Mouse (Mus musculus): ENCODE measurements around the gene Vwa8. TPM values are rescaled to one million over a fixed set of nuclear protein-coding genes. Genes with fewer than 3 reads are reported as not detected.

Gene Vwa8
- total and polyA plus RNA-seq, 3 experiments, result 12.4 to 17.5 (median 15.9) TPM

DNA sequence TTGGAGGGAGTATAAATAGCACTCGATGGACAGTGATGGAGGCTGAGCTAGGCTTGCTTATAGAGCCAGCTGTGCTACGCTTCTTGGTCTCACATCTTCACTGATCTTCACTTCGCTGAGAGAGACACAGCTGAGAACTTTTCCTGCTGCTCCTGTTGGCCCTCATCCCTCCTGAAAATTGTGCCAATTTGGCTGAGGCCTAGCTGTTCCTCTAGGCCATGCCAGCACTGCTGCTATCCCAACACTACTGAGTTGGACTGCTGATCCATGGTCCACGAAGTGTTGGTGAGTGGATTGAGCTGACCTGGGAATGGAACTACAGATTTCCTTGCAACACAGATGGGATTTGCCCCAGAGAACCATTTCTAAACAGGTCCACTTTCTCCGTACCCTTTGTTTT is 47.4 kb downstream of the Vwa8 start:
- H3K79me2 ChIP-seq (replicated peaks; ENCODE audit: control insufficient read depth, extremely low read depth, insufficient read depth, poor library complexity, severe bottlenecking), result no peaks in the 10 kb centered on the region
- H3K9ac ChIP-seq (ENCODE audit: insufficient read depth, low read depth), result no peak overlapping the region
- H3K4me1 ChIP-seq (ENCODE audit: control insufficient read depth in 1 of 2, insufficient read depth in 2 of 2), result peaks cover 9 to 31% of the 10 kb centered on the region in 2 experiments
- TF ChIP-seq TCF12 (IDR thresholded peaks at IDR 0.05; ENCODE audit: low read depth, low read length) (no peak), RAD21 (IDR thresholded peaks at IDR 0.05; ENCODE audit: low read depth, low read length) (no peak), ZC3H11A (IDR thresholded peaks at IDR 0.05; ENCODE audit: low read depth, low read length) (no peak), JUND (conservative IDR thresholded peaks at IDR 0.05; ENCODE audit: low read depth, low read length) (no peak), UBTF (IDR thresholded peaks at IDR 0.05; ENCODE audit: low read depth, low read length) (no peak), MYC (IDR thresholded peaks at IDR 0.05; ENCODE audit: low read depth, low read length) (no peak), ZKSCAN1 (IDR thresholded peaks at IDR 0.05; ENCODE audit: borderline replicate concordance, low read depth, low read length) (no peak), MEF2A (IDR thresholded peaks at IDR 0.05; ENCODE audit: borderline replicate concordance, low read depth, low read length) (no peak), GABPA (IDR thresholded peaks at IDR 0.05; ENCODE audit: insufficient replicate concordance, low read depth, low read length) (no peak), MAFK (IDR thresholded peaks at IDR 0.05; ENCODE audit: insufficient replicate concordance, low read length) (no peak), TBP (conservative IDR thresholded peaks at IDR 0.05; ENCODE audit: low read depth, low read length) (no peak), MXI1 (IDR thresholded peaks at IDR 0.05; ENCODE audit: low read depth, low read length) (no peak), SMC3 (IDR thresholded peaks at IDR 0.05; ENCODE audit: low read depth, low read length) (no peak), SIN3A (IDR thresholded peaks at IDR 0.05; ENCODE audit: low read length) (no peak), NELFE (IDR thresholded peaks at IDR 0.05; ENCODE audit: low read depth, low read length) (no peak), ELF1 (IDR thresholded peaks at IDR 0.05; ENCODE audit: low read depth, low read length) (no peak)
- no peak overlapping the region for H3K4me2 ChIP-seq (ENCODE audit: insufficient read depth, low read depth, poor library complexity, severe bottlenecking)
- dilution Hi-C loops (cut with MboI; ENCODE audit: extremely low pct_ligation_motif_present, extremely low pct_unique_long_range_greater_than_20kb, low sequenced_read_pairs) (no loop called here), in situ Hi-C loops (cut with MboI; ENCODE audit: low pct_ligation_motif_present, low pct_unique_long_range_greater_than_20kb, low sequenced_read_pairs) (no loop called here)
- no peaks in the 10 kb centered on the region for H3K9me3 ChIP-seq (replicated peaks; ENCODE audit: low read length)
- no peak for DNase-seq (ENCODE audit: extremely low read depth)
- peaks cover 0 to 12% of the 10 kb centered on the region in 2 experiments for H3K36me3 ChIP-seq (replicated peaks in 1 of 2; ENCODE audit: control insufficient read depth in 1 of 2, insufficient read depth in 1 of 2, low read length in 1 of 2)
- no peak overlapping the region for H3K27ac ChIP-seq (ENCODE audit: insufficient read depth, low read depth)
- H3K27me3 ChIP-seq (replicated peaks), result no peaks in the 10 kb centered on the region
- no peak overlapping the region for H3K4me3 ChIP-seq (replicated peaks in 1 of 3; ENCODE audit: low read depth in 2 of 3, low read length in 2 of 3, poor library complexity in 1 of 3)

DNA sequence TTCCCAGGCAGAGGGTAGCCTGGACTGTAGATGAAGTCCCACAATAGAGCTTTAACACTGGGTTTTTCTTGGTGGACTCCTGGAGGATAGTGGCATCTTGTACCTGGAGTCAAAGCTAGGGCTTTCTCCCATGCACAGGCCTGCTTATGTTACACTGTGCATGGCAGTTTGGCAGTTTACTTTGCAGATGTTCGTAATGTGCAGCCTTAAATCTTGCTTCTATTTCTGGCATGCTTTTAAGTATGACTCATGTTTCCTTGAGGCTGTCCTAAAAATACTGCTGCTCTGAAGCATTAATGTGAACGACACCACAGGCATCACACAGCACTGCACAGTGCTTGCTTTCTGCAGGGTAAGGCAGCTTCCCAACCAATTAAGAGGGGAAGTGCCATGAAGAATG is 51.9 kb downstream of the Vwa8 start:
- peaks cover 0 to 6% of the 10 kb centered on the region in 2 experiments for H3K36me3 ChIP-seq (replicated peaks in 1 of 2; ENCODE audit: control insufficient read depth in 1 of 2, insufficient read depth in 1 of 2, low read length in 1 of 2)
- H3K9me3 ChIP-seq (replicated peaks; ENCODE audit: low read length), result no peaks in the 10 kb centered on the region
- no peak overlapping the region for H3K27ac ChIP-seq (ENCODE audit: insufficient read depth, low read depth)
- in situ Hi-C loops (cut with MboI; ENCODE audit: low pct_ligation_motif_present, low pct_unique_long_range_greater_than_20kb, low sequenced_read_pairs) (loop anchor here (10.0 kb wide), 1 partner anchor 46 kb away; no protein-coding TSS in a partner anchor), dilution Hi-C loops (cut with MboI; ENCODE audit: extremely low pct_ligation_motif_present, extremely low pct_unique_long_range_greater_than_20kb, low sequenced_read_pairs) (no loop called here)
- DNase-seq (ENCODE audit: extremely low read depth), result peak; percentile 66
- no peak overlapping the region for H3K4me3 ChIP-seq (replicated peaks in 1 of 3; ENCODE audit: low read depth in 2 of 3, low read length in 2 of 3, poor library complexity in 1 of 3)
- no peaks in the 10 kb centered on the region for H3K79me2 ChIP-seq (replicated peaks; ENCODE audit: control insufficient read depth, extremely low read depth, insufficient read depth, poor library complexity, severe bottlenecking)
- peaks cover 10 to 36% of the 10 kb centered on the region in 2 experiments for H3K4me1 ChIP-seq (ENCODE audit: control insufficient read depth in 1 of 2, insufficient read depth in 2 of 2)
- no peak overlapping the region for H3K9ac ChIP-seq (ENCODE audit: insufficient read depth, low read depth)
- H3K4me2 ChIP-seq (ENCODE audit: insufficient read depth, low read depth, poor library complexity, severe bottlenecking), result peak overlapping the region; percentile 71
- H3K27me3 ChIP-seq (replicated peaks), result no peaks in the 10 kb centered on the region
- TF ChIP-seq BHLHE40 (IDR thresholded peaks at IDR 0.05; ENCODE audit: low read depth, low read length), result peak; percentile 39; the same call in 1 of the 2 replicates
- no peak for TF ChIP-seq USF2 (conservative IDR thresholded peaks at IDR 0.05; ENCODE audit: low read depth, low read length)
- no peak for TF ChIP-seq CHD1 (IDR thresholded peaks at IDR 0.05; ENCODE audit: low read depth, low read length)
- TF ChIP-seq MEF2A (IDR thresholded peaks at IDR 0.05; ENCODE audit: borderline replicate concordance, low read depth, low read length), result peak; percentile 99
- peak; percentile 50; the same call in 1 of the 2 replicates for TF ChIP-seq TCF12 (IDR thresholded peaks at IDR 0.05; ENCODE audit: low read depth, low read length)
- TF ChIP-seq JUND (conservative IDR thresholded peaks at IDR 0.05; ENCODE audit: low read depth, low read length), result peak; percentile 88
- peak; percentile 87 for TF ChIP-seq EP300 (IDR thresholded peaks at IDR 0.05; ENCODE audit: low read length)
- peak; percentile 86 for TF ChIP-seq JUN (IDR thresholded peaks at IDR 0.05; ENCODE audit: insufficient read depth, low read depth, low read length)
- no peak for TF ChIP-seq ELF1 (IDR thresholded peaks at IDR 0.05; ENCODE audit: low read depth, low read length)
- TF ChIP-seq ETS1 (conservative IDR thresholded peaks at IDR 0.05; ENCODE audit: low read depth, low read length), result peak; percentile 88
- peak; percentile 41; the same call in 1 of the 2 replicates for TF ChIP-seq IRF4 (IDR thresholded peaks at IDR 0.05; ENCODE audit: low read depth, low read length)

Data from CH12.LX (cell line).